Mouse (Mus musculus) midbrain, embryonic 12.5 days (tissue): ENCODE data around the gene Cfap161. TPM values are rescaled to one million over a fixed set of nuclear protein-coding genes. Genes with fewer than 3 reads are reported as not detected.

Experiments
- ATAC-seq: fragments of 200-750 bp; cut with Nextera tagmentation; 2 replicates; pipeline ENCODE4 v1.8.0; 2017; ENCODE audit warnings: low read depth, moderate TSS enrichment, moderate library complexity; ENCODE audit not compliant: low FRiP score
- H3K27ac ChIP-seq: fragments of 300-500 bp; sonication (generic); replicated peaks from 2 replicates; pipeline ENCODE4 v1.5.1; 2016; ENCODE audit warnings: mild to moderate bottlenecking
- H3K27me3 ChIP-seq: fragments of 300-500 bp; sonication (generic); 2 replicates; pipeline ENCODE4 v1.6.1; 2016; ENCODE audit warnings: mild to moderate bottlenecking
- H3K36me3 ChIP-seq: fragments of 300-500 bp; sonication (generic); 2 replicates; pipeline ENCODE4 v1.6.1; 2016
- H3K4me1 ChIP-seq: fragments of 300-500 bp; sonication (generic); 2 replicates; pipeline ENCODE4 v1.6.1; 2016
- H3K4me2 ChIP-seq: fragments of 300-500 bp; sonication (generic); replicated peaks from 2 replicates; pipeline ENCODE4 v1.6.1; 2016; ENCODE audit warnings: mild to moderate bottlenecking, moderate library complexity
- H3K4me3 ChIP-seq: fragments of 300-500 bp; sonication (generic); 2 replicates; pipeline ENCODE4 v1.5.1; 2016; ENCODE audit warnings: mild to moderate bottlenecking
- H3K9ac ChIP-seq: fragments of 300-500 bp; sonication (generic); replicated peaks from 2 replicates; pipeline ENCODE4 v1.6.1; 2016; ENCODE audit warnings: mild to moderate bottlenecking, moderate library complexity
- H3K9me3 ChIP-seq: fragments of 300-500 bp; sonication (generic); 2 replicates; pipeline ENCODE4 v1.6.1; 2016; ENCODE audit warnings: mild to moderate bottlenecking
- WGBS: fragments of 180-500 bp; shearing (Covaris S2); methylation state at CpG from one replicate; pipeline ENCODE4 v1.1.7; 2016; 5-methylcytosine and 5-hydroxymethylcytosine counted together
- polyA plus RNA-seq: library from polyadenylated mRNA; unstranded; fragments of >200 nt; fragmentation: Nextera tagmentation; extraction: Ambion mirVana; gene quantifications from 2 replicates; pipeline ENCODE4 v1.2.1, GENCODE M21; 2016

Cfap161 gene
- polyA plus RNA-seq, 1 experiment from 2014 or later: not detected

- Histone ChIP-seq H3K4me2 (no peak overlapping the region), H3K4me3 (no peak overlapping the region), H3K9ac (no peak overlapping the region), H3K27ac (no peak overlapping the region), H3K27me3 (no peaks in the 10 kb centered on the region; the same call in 1 of the 2 replicates), H3K4me1 (no peaks in the 10 kb centered on the region), H3K9me3 (no peaks in the 10 kb centered on the region), H3K36me3 (no peaks in the 10 kb centered on the region)
- 83% methylated on average over 6 of the region's 6 CpGs for WGBS
- ATAC-seq: no peak
Measured at GRCm38 (mm10) chr7:83736341-83737115, 58.2 kb downstream of the Cfap161 start.

GRCm38 (mm10) chr7:83735108-83735781, 59.4 kb downstream of the Cfap161 start:
- ATAC-seq: no peak

GRCm38 (mm10) chr7:83734671-83735082, 60.0 kb downstream of the Cfap161 start:
- no peak for ATAC-seq

More at GRCm38 (mm10) chr7:83735108-83735781, 59.4 kb downstream of the Cfap161 start:
- Histone ChIP-seq H3K9me3 (no peaks in the 10 kb centered on the region), H3K4me2 (no peak overlapping the region), H3K36me3 (no peaks in the 10 kb centered on the region), H3K9ac (no peak overlapping the region), H3K27me3 (no peaks in the 10 kb centered on the region), H3K4me3 (no peak overlapping the region), H3K4me1 (no peaks in the 10 kb centered on the region), H3K27ac (no peak overlapping the region)
- 86% methylated on average over 7 of the region's 7 CpGs for WGBS

GRCm38 (mm10) chr7:83734246-83734645, 60.4 kb downstream of the Cfap161 start:
- Histone ChIP-seq H3K9ac (no peak overlapping the region), H3K36me3 (no peaks in the 10 kb centered on the region), H3K4me1 (no peaks in the 10 kb centered on the region), H3K27me3 (no peaks in the 10 kb centered on the region), H3K27ac (no peak overlapping the region), H3K4me2 (no peak overlapping the region), H3K9me3 (no peaks in the 10 kb centered on the region), H3K4me3 (no peak overlapping the region)
- 89% methylated on average over 3 of the region's 3 CpGs for WGBS
- ATAC-seq: no peak

More at GRCm38 (mm10) chr7:83734671-83735082, 60.0 kb downstream of the Cfap161 start:
- H3K36me3 ChIP-seq: no peaks in the 10 kb centered on the region
- no peaks in the 10 kb centered on the region for H3K9me3 ChIP-seq
- H3K4me3 ChIP-seq: no peak overlapping the region
- no peaks in the 10 kb centered on the region for H3K27me3 ChIP-seq
- WGBS: 45% methylated on average over 6 of the region's 6 CpGs
- H3K27ac ChIP-seq: no peak overlapping the region
- H3K4me2 ChIP-seq: no peak overlapping the region
- H3K9ac ChIP-seq: no peak overlapping the region
- H3K4me1 ChIP-seq: no peaks in the 10 kb centered on the region

DNA sequence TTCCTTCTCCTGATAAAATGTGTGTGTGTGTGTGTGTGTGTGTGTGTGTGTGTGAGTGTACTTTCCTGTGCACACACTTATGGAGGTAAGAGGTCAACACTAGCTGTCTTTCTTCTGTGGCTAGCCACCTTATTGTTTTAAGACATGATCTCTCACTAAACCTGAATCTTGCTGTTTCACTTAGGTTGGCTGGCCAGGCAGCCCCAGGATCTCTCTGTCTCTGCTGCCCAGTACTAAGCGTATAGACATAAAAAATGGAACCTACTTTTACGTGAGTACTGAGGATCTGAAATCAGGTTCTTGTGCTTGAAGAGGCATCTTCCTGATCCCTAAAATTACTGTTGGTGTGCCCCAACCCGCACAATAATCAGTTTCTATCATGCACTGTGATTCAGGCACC, 61.9 kb downstream of the Cfap161 start:
- Histone ChIP-seq H3K27ac (no peak overlapping the region), H3K4me3 (no peak overlapping the region), H3K9me3 (no peaks in the 10 kb centered on the region), H3K4me1 (no peaks in the 10 kb centered on the region), H3K27me3 (no peaks in the 10 kb centered on the region), H3K36me3 (no peaks in the 10 kb centered on the region), H3K4me2 (no peak overlapping the region), H3K9ac (no peak overlapping the region)
- no peak for ATAC-seq
- 88% methylated on average over 3 of the region's 3 CpGs for WGBS

- Histone ChIP-seq H3K27me3 (no peaks in the 10 kb centered on the region), H3K9ac (no peak overlapping the region), H3K4me3 (no peak overlapping the region), H3K36me3 (no peaks in the 10 kb centered on the region), H3K9me3 (no peaks in the 10 kb centered on the region), H3K4me1 (no peaks in the 10 kb centered on the region), H3K27ac (no peak overlapping the region), H3K4me2 (no peak overlapping the region)
- ATAC-seq: no peak
- 81% methylated on average over 15 of the region's 15 CpGs for WGBS
Measured at GRCm38 (mm10) chr7:83731961-83732666, 62.6 kb downstream of the Cfap161 start.

DNA sequence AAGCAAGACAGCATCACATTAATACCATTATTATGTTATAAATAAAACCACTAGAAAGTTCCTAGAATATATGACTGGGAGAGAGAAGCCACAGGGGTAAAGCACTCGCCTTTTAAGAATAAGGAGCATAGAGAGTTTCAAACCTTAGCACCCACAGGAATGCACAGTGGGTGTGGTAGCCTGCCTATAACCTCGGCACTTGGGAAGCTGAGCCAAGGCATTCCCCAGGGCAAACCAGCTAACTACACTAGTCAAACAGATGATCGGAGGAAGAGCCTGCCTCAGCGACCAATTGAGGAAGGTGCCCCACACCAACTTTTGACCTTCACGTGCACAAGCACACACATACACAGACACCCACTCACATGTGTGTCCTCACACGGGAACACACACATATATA, 63.4 kb downstream of the Cfap161 start:
- Histone ChIP-seq H3K9me3 (no peaks in the 10 kb centered on the region), H3K9ac (no peak overlapping the region), H3K4me1 (no peaks in the 10 kb centered on the region), H3K4me3 (no peak overlapping the region), H3K27ac (no peak overlapping the region), H3K27me3 (no peaks in the 10 kb centered on the region), H3K36me3 (no peaks in the 10 kb centered on the region), H3K4me2 (no peak overlapping the region)
- WGBS: 85% methylated on average over 6 of the region's 6 CpGs
- ATAC-seq: no peak

DNA sequence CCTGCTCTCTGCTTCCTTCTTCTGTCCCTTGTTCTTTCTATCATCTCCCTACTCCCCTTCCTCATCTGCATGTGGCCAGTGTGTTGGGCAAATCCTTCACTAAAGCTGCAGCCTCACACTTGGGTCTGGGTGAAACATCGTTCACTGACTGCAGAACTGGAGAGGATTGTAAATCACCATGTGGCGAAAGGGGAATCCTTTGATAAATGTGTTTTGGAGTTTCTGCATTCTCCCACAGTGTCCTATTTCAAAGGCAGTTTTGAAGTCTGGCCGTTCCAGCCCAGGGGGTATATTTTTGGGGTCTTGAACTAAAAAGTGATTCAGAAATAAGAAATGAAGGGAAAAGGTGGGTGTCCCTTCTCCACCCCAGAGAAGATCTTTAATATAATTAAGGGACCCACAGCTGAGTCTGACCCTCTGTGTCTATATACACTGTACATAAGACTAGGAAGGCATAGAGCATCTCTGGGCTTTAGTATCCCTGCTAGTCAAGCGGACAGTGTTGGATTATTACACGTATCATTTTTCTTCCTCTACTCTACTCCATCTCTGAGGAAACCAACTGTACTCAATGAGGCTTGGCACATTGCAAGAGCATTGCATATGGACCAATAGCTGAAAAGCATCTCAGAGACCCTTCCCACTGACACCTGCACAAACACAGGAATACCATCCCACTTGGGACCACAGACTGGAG, 67.6 kb downstream of the Cfap161 start:
- H3K9me3 ChIP-seq: no peaks in the 10 kb centered on the region
- ATAC-seq: no peak
- H3K4me1 ChIP-seq: no peaks in the 10 kb centered on the region

GRCm38 (mm10) chr7:83725801-83726200, 68.9 kb downstream of the Cfap161 start:
- Histone ChIP-seq H3K27me3 (no peaks in the 10 kb centered on the region), H3K27ac (no peak overlapping the region), H3K4me3 (no peak overlapping the region), H3K4me2 (no peak overlapping the region), H3K4me1 (no peaks in the 10 kb centered on the region), H3K9me3 (no peaks in the 10 kb centered on the region), H3K9ac (no peak overlapping the region), H3K36me3 (no peaks in the 10 kb centered on the region)
- no peak for ATAC-seq

More for the DNA sequence above, 67.6 kb downstream of the Cfap161 start:
- no peak overlapping the region for H3K4me3 ChIP-seq
- H3K36me3 ChIP-seq: no peaks in the 10 kb centered on the region
- H3K9ac ChIP-seq: no peak overlapping the region
- H3K4me2 ChIP-seq: no peak overlapping the region
- WGBS: 84% methylated on average over 5 of the region's 5 CpGs
- no peak overlapping the region for H3K27ac ChIP-seq
- H3K27me3 ChIP-seq: no peaks in the 10 kb centered on the region

DNA sequence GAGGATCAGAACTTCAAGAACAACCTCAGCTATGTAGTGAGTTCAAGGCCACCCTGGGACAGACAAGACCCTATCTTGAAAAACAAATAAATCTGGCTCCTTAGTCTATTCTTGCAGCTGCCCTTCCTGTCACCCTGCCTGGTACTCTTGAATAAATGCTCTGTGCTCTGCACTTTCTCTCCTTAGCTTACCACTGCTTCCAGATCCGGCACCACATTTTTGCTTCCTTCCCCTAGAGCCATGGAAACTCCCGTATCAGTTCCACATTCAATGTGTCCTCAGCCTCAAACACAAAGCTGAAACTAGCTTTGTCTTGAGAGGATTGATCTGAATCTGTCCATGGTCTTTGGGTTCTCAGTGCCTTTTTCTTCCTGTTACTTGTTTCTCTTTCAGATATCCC, 70.1 kb downstream of the Cfap161 start:
- no peak for ATAC-seq
- Histone ChIP-seq H3K4me3 (no peak overlapping the region), H3K27me3 (no peaks in the 10 kb centered on the region), H3K9me3 (no peaks in the 10 kb centered on the region), H3K4me1 (no peaks in the 10 kb centered on the region), H3K36me3 (no peaks in the 10 kb centered on the region), H3K4me2 (no peak overlapping the region), H3K27ac (no peak overlapping the region), H3K9ac (no peak overlapping the region)
- WGBS: 65% methylated on average over 2 of the region's 2 CpGs
